Mouse (Mus musculus) MEL (cell line): ENCODE measurements around the gene Th.

Experiments
- CHD2 ChIP-seq: IDR thresholded peaks from 2 replicates; pipeline ENCODE4 v1.6.1; 2011; ENCODE audit warnings: low read length, improper control_type of control experiment
- CTCF ChIP-seq, 3 experiments: IDR thresholded peaks in 2 of 3; conservative IDR thresholded peaks in 1 of 3; 2 replicates each; pipeline ENCODE4 v1.5.1; 2011 to 2012; ENCODE audit warnings: low read length in 3 of 3, low read depth in 2 of 3, mild to moderate bottlenecking in 2 of 3, improper control_type of control experiment in 1 of 3, inconsistent platforms in 1 of 3, mixed read lengths in 1 of 3, moderate library complexity in 1 of 3; ENCODE audit not compliant: control insufficient read depth in 1 of 3, insufficient read depth in 1 of 3, poor library complexity in 1 of 3, severe bottlenecking in 1 of 3
- E2F4 ChIP-seq: IDR thresholded peaks from 2 replicates; pipeline ENCODE4 v1.6.1; 2011; ENCODE audit warnings: low read depth, low read length, improper control_type of control experiment, borderline replicate concordance
- KAT2A ChIP-seq: conservative IDR thresholded peaks from 2 replicates; pipeline ENCODE4 v1.6.1; 2012; ENCODE audit warnings: low read depth, low read length, improper control_type of control experiment, inconsistent platforms
- RAD21 ChIP-seq: IDR thresholded peaks from 2 replicates; pipeline ENCODE4 v1.6.1; 2011; ENCODE audit warnings: mild to moderate bottlenecking, low read depth, low read length, improper control_type of control experiment
- TBP ChIP-seq: IDR thresholded peaks from 2 replicates; pipeline ENCODE4 v1.8.0; 2011; ENCODE audit warnings: low read depth, low read length, improper control_type of control experiment

DNA sequence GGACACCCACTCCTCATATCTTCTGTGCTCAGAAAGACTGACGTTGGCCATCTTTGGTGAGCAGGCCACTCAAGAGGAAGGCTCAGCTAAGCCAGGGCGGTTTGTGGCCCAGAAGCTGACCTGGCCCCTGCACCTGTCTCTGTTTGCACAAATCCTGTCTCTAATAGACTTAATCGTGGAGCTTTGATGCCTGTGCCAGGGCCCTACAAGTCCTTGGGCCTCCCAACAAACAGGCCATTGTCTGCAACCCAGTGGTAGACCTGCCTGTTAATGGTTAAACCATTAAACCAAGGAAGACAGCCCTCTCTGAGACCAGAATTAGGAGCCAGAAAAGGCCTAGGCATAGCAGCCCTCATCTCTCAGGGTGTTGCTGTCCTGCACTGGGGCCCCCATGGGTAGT lies 1.5 kb upstream of the Th start:
- TF ChIP-seq TBP, result no peak
- no peak for TF ChIP-seq CTCF (IDR thresholded peaks at IDR 0.05 in 2 of 3, conservative IDR thresholded peaks at IDR 0.05 in 1 of 3; ENCODE audit: control insufficient read depth in 1 of 3, insufficient read depth in 1 of 3, low read depth in 2 of 3, low read length in 3 of 3, poor library complexity in 1 of 3, severe bottlenecking in 1 of 3)
- no peak for TF ChIP-seq CHD2
- TF ChIP-seq KAT2A, result no peak
- no peak for TF ChIP-seq E2F4
- no peak for TF ChIP-seq RAD21
